Mouse (Mus musculus) adrenal gland, adult 2 months (tissue): ENCODE data around the gene Ddost. TPM values are rescaled to one million over a fixed set of nuclear protein-coding genes. Genes with fewer than 3 reads are reported as not detected.
"Not testable (repeated sequence)": the region's sequence is repeated elsewhere in the genome, so short reads cannot be mapped to it uniquely, and the experiment has no call there.

Source experiments
- DNase-seq: peaks from one replicate; pipeline ENCODE4 v3.0.0; 2021
- polyA plus RNA-seq: library from polyadenylated mRNA; depleted of rRNA; stranded (reverse); fragments of >200 nt; gene quantifications from 2 replicates; pipeline ENCODE4 v1.2.3, GENCODE M21; 2012
- total RNA-seq, 2 experiments: library from RNA; stranded (reverse); gene quantifications; 2 replicates each; pipeline ENCODE4 v1.2.3; 2021

Gene Ddost
- total and polyA plus RNA-seq, 3 experiments: 116 to 326 (median 131) TPM

DNA sequence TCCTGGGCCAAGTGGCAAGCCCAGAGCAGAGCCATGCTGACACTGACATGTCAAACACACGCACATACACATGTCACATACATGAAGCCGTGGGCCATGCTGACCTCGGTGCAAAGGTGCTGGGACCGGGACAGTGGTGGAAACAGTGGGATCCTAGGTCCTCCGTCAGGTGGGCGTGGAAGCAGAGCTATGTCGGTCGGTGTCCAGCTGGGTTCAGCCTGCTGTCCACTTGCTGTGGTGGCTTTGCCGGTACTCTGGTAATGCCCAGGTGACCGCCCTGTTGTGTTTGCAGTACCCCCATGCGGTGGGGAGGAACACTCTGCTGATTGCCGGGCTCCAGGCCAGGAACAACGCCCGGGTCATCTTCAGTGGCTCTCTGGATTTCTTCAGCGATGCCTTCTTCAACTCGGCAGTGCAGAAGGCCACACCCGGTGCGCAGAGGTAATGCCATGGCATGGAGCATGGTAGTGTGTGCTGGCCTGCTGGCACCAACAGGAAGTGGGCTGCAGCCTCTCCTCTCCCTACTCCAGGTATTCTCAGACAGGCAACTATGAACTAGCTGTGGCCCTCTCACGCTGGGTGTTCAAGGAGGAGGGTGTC lies 5.9 kb downstream of the Ddost start:
- no peak for DNase-seq

GRCm38 (mm10) chr4:138311595-138311994 lies 7.1 kb downstream of the Ddost start:
- peak; percentile 49 for DNase-seq

- no peak for DNase-seq
Measured at GRCm38 (mm10) chr4:138312105-138312504, 7.6 kb downstream of the Ddost start.

DNA sequence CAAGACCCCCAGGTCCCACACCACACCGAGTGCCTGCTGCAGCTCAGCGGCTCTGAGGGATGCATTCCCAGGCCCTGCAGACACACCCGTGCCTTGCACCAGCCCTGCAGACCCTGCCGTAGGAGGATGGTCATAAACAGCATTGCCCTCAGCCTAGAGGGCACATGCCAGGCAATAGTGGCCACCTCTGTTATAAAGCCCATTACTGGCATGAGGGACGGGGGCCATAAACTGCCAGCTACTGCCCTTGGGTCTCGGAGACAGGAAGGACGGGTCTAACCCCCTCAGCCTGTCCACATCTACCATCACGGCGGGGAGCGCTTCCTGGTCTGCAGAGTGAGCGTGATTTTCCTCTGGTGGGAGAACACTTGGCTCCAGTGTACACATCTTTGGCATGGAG lies 8.5 kb downstream of the Ddost start:
- no peak for DNase-seq

GRCm38 (mm10) chr4:138313795-138314194 lies 9.3 kb downstream of the Ddost start:
- DNase-seq: no peak

DNA sequence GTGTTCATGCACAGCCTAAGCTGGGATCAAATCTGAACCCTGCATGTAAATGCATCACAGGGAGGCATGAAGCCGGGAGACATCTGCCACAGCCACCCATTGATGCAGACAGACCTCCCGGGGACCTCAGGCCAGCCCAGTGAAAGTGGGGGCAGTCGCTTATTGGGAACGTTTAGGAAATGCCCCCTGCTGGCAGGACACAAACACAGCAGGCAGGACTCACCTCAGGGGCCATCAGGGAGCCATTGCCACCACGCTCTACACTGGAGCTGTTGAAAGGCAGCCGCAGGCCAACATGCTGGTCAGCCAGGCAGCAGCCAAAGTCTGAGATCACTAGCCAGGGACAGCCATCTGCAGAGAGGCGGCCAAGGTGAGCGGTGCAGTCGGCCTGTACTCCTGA lies 11.3 kb downstream of the Ddost start:
- no peak for DNase-seq

GRCm38 (mm10) chr4:138316369-138316768 lies 11.8 kb downstream of the Ddost start:
- DNase-seq: no peak

- peak; percentile 49 for DNase-seq
Measured at GRCm38 (mm10) chr4:138318509-138319266, 14.2 kb downstream of the Ddost start.

GRCm38 (mm10) chr4:138319508-138319907 lies 15.0 kb downstream of the Ddost start:
- peak; percentile 83 for DNase-seq

DNA sequence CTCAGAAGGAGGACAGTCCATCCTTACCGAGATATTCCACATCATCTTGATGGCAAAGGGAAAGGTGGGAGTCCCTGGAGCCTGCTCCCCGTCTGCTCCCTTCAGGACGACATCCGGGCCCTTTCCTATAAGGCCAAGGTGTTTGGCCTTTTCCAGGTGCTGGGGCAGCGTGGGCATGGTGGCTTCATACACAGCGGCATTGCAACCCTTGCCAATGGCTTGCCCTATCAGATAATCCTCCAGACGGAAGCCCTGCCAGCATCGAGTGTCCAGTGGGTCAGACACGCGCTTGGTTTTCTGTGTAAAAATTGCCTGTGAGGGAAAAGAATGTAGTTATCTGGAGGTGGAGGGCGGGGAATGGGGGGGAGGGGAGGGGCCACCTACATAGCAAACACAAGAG lies 16.2 kb downstream of the Ddost start:
- no peak for DNase-seq

DNA sequence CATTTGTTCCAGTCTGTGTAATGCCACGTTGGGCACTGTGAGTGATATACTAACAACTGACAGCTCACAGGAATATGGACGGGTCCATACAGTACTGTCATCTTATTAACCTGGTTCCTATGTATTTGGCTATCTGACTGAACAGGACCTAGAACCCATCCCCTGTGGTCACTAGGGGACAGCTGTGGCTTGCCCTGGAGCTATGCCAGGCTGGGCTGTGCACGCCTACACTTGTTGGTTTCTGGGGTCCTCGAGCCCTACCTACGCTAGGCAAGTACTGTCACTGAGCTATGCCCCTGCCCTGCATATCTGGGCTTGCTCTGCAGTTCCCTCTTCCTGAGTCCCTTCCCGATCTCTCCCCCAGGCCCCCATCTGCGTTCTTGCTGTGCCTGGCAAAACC lies 17.0 kb downstream of the Ddost start:
- DNase-seq: no peak

GRCm38 (mm10) chr4:138322692-138323091 lies 18.2 kb downstream of the Ddost start:
- no peak for DNase-seq

DNA sequence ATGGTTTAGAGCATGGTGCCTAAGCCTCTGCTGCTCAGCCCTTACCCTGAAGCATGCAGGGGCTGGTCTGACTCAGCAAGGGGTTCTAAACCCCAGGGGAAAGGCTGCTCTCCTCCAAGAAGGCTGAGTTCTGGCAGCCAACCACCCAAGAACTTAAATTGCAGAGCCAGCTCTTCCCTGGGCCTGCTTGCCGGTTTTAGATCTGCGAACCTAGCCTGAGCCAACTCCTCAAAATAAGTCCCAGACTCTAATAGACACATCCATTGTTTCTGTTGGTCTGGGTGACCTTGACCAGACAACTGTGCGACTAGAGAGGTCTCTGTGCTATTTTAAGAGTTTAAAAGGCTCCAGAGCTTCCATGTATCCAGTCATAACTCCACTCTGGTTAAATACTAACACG lies 19.2 kb downstream of the Ddost start:
- no peak for DNase-seq

DNA sequence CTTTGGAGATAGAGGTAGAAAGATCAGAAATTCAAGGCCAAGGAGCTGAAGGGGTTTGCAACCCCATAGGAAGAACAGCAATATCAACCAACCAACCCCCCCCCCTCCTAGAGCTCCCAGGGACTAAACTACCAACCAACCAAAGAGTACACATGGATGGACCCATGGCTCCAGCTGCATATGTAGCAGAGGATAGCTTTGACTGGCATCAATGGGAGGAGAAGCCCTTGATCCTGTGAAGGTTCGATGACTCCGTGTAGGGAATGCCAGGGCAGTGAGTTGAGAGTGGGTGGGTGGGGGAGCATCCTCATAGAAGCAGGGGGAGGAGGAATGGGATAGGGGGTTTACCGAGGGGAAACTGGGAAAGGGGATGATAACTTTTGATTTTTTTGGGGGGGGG lies 19.9 kb downstream of the Ddost start:
- DNase-seq: no peak

- DNase-seq: peak; percentile 99
Measured at GRCm38 (mm10) chr4:138325466-138326076, 21.0 kb downstream of the Ddost start.

- peak; percentile 95 for DNase-seq
Measured at GRCm38 (mm10) chr4:138326077-138326695, 21.7 kb downstream of the Ddost start, which contains the start of gene Pink1. Pink1 (minus strand) TSS chr4:138326307.

GRCm38 (mm10) chr4:138327155-138327554 lies 22.6 kb downstream of the Ddost start:
- not testable (repeated sequence) for DNase-seq

- DNase-seq: no peak
Measured at GRCm38 (mm10) chr4:138327891-138328470, 23.5 kb downstream of the Ddost start.

DNA sequence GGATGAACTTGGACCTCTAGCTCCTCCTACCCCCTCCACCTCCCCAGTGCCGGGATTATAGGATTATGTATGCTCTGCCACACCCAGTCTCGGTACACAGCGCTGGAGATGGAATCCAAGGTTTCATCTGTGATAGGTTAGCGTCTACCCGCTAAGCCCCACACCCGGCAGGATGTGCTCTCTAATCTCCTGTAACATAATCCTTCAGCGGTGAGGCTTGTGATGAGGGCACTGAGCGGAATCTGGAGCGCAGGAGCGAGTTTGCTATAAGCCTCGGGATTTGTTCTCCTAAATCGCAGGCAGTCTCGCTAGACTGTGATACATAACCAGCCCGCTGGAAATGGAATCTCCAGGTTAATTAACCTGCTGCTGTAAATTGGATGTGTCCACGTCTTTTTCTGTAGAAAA lies 25.7 kb downstream of the Ddost start:
- no peak for DNase-seq

- no peak for DNase-seq
Measured at GRCm38 (mm10) chr4:138331647-138332046, 27.1 kb downstream of the Ddost start.

GRCm38 (mm10) chr4:138333135-138333534 lies 28.6 kb downstream of the Ddost start:
- DNase-seq: no peak

DNA sequence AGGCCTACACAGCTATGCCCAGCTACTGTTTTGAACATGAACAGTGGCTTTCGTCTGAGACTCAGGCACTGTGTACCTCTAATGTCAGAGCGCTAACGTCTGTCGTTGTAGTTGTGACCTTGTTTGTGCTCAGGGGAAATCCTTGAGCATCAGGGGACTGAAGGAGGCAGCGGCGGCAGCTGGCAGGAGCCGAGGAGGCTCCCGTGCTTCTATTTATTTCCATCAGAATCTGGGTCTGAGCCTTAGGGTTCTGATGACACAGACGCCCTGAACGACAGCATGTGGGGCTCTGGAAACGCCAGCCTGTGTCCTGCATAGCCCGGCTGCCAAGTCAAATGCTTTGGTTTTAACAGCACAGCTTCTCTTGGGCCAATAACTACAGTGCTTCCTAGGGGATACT lies 30.5 kb downstream of the Ddost start:
- DNase-seq: no peak
